Mouse (Mus musculus): ENCODE data around the gene Evx1. TPM values are rescaled to one million over a fixed set of nuclear protein-coding genes. Genes with fewer than 3 reads are reported as not detected.

Evx1 gene
- polyA plus RNA-seq, 1 experiment from 2014 or later = 0.12 TPM

GRCm38 (mm10) chr6:52281084-52281483, 32.2 kb upstream of the Evx1 start:
- H3K9ac ChIP-seq (replicated peaks; ENCODE audit: low read depth, low read length) = no peak overlapping the region
- ATAC-seq (ENCODE audit: insufficient number of reproducible peaks, insufficient read depth, low FRiP score, low read depth) = no peak
- H3K4me1 ChIP-seq (ENCODE audit: control insufficient read depth, insufficient read depth, low read length) = no peaks in the 10 kb centered on the region
- H3K4me3 ChIP-seq (ENCODE audit: low read depth, low read length) = no peak overlapping the region
- no peak overlapping the region for H3K27ac ChIP-seq (ENCODE audit: low read length)
- no peaks in the 10 kb centered on the region for H3K9me3 ChIP-seq (ENCODE audit: control insufficient read depth, low read depth, low read length)
- H3K36me3 ChIP-seq (ENCODE audit: control insufficient read depth, insufficient read depth, low read length) = no peaks in the 10 kb centered on the region
- no peak overlapping the region for H3K4me2 ChIP-seq (replicated peaks; ENCODE audit: low read depth, low read length)
- WGBS = 61% methylated on average over 12 of the region's 12 CpGs
- peaks cover 19% of the 10 kb centered on the region for H3K27me3 ChIP-seq (ENCODE audit: control insufficient read depth, insufficient read depth, low read length)

GRCm38 (mm10) chr6:52283896-52284295, 29.4 kb upstream of the Evx1 start:
- Histone ChIP-seq H3K4me1 (ENCODE audit: control insufficient read depth, insufficient read depth, low read length) (no peaks in the 10 kb centered on the region), H3K4me2 (replicated peaks; ENCODE audit: low read depth, low read length) (no peak overlapping the region), H3K4me3 (ENCODE audit: low read depth, low read length) (no peak overlapping the region), H3K9ac (replicated peaks; ENCODE audit: low read depth, low read length) (no peak overlapping the region), H3K27ac (ENCODE audit: low read length) (no peak overlapping the region), H3K27me3 (ENCODE audit: control insufficient read depth, insufficient read depth, low read length) (peaks cover 2% of the 10 kb centered on the region; the same call in 1 of the 2 replicates), H3K9me3 (ENCODE audit: control insufficient read depth, low read depth, low read length) (no peaks in the 10 kb centered on the region), H3K36me3 (ENCODE audit: control insufficient read depth, insufficient read depth, low read length) (no peaks in the 10 kb centered on the region)
- no peak for ATAC-seq (ENCODE audit: insufficient number of reproducible peaks, insufficient read depth, low FRiP score, low read depth)
- WGBS = 83% methylated on average over 5 of the region's 5 CpGs

GRCm38 (mm10) chr6:52290186-52290585, 23.1 kb upstream of the Evx1 start:
- Histone ChIP-seq H3K4me1 (ENCODE audit: control insufficient read depth, insufficient read depth, low read length) (peaks cover 7% of the 10 kb centered on the region; the same call in 1 of the 2 replicates), H3K27me3 (ENCODE audit: control insufficient read depth, insufficient read depth, low read length) (peaks cover 42% of the 10 kb centered on the region)
- 19% methylated on average over 12 of the region's 12 CpGs for WGBS

GRCm38 (mm10) chr6:52291021-52291860, 22.1 kb upstream of the Evx1 start:
- 2% methylated on average over 44 of the region's 45 CpGs for WGBS
- H3K27ac ChIP-seq (ENCODE audit: low read length) = no peak overlapping the region
- no peaks in the 10 kb centered on the region for H3K9me3 ChIP-seq (ENCODE audit: control insufficient read depth, low read depth, low read length)
- H3K4me3 ChIP-seq (ENCODE audit: low read depth, low read length) = peak overlapping the region; percentile 23; the same call in 1 of the 2 replicates
- peaks cover 42% of the 10 kb centered on the region for H3K27me3 ChIP-seq (ENCODE audit: control insufficient read depth, insufficient read depth, low read length)
- no peak for ATAC-seq (ENCODE audit: insufficient number of reproducible peaks, insufficient read depth, low FRiP score, low read depth)
- H3K4me1 ChIP-seq (ENCODE audit: control insufficient read depth, insufficient read depth, low read length) = peaks cover 7% of the 10 kb centered on the region; the same call in 1 of the 2 replicates
- peak overlapping the region; percentile 43 for H3K4me2 ChIP-seq (replicated peaks; ENCODE audit: low read depth, low read length)
- no peaks in the 10 kb centered on the region for H3K36me3 ChIP-seq (ENCODE audit: control insufficient read depth, insufficient read depth, low read length)
- no peak overlapping the region for H3K9ac ChIP-seq (replicated peaks; ENCODE audit: low read depth, low read length)

More at GRCm38 (mm10) chr6:52290186-52290585, 23.1 kb upstream of the Evx1 start:
- Histone ChIP-seq H3K9ac (replicated peaks; ENCODE audit: low read depth, low read length) (no peak overlapping the region), H3K36me3 (ENCODE audit: control insufficient read depth, insufficient read depth, low read length) (no peaks in the 10 kb centered on the region), H3K27ac (ENCODE audit: low read length) (no peak overlapping the region), H3K4me2 (replicated peaks; ENCODE audit: low read depth, low read length) (no peak overlapping the region), H3K9me3 (ENCODE audit: control insufficient read depth, low read depth, low read length) (no peaks in the 10 kb centered on the region), H3K4me3 (ENCODE audit: low read depth, low read length) (no peak overlapping the region)
- no peak for ATAC-seq (ENCODE audit: insufficient number of reproducible peaks, insufficient read depth, low FRiP score, low read depth)

- Histone ChIP-seq H3K27ac (ENCODE audit: low read length) (no peak overlapping the region), H3K4me3 (ENCODE audit: low read depth, low read length) (no peak overlapping the region), H3K9ac (replicated peaks; ENCODE audit: low read depth, low read length) (no peak overlapping the region), H3K9me3 (ENCODE audit: control insufficient read depth, low read depth, low read length) (no peaks in the 10 kb centered on the region), H3K4me2 (replicated peaks; ENCODE audit: low read depth, low read length) (no peak overlapping the region), H3K36me3 (ENCODE audit: control insufficient read depth, insufficient read depth, low read length) (no peaks in the 10 kb centered on the region), H3K27me3 (ENCODE audit: control insufficient read depth, insufficient read depth, low read length) (peaks cover 42% of the 10 kb centered on the region), H3K4me1 (ENCODE audit: control insufficient read depth, insufficient read depth, low read length) (peaks cover 7% of the 10 kb centered on the region; the same call in 1 of the 2 replicates)
- 60% methylated on average over 7 of the region's 7 CpGs for WGBS
- no peak for ATAC-seq (ENCODE audit: insufficient number of reproducible peaks, insufficient read depth, low FRiP score, low read depth)
These were observed 21.0 kb upstream of the Evx1 start for GRCm38 (mm10) chr6:52292328-52292727.

- no peak overlapping the region for H3K9ac ChIP-seq (replicated peaks; ENCODE audit: low read depth, low read length)
- no peaks in the 10 kb centered on the region for H3K9me3 ChIP-seq (ENCODE audit: control insufficient read depth, low read depth, low read length)
- H3K4me1 ChIP-seq (ENCODE audit: control insufficient read depth, insufficient read depth, low read length) = peaks cover 7% of the 10 kb centered on the region; the same call in 1 of the 2 replicates
- H3K36me3 ChIP-seq (ENCODE audit: control insufficient read depth, insufficient read depth, low read length) = no peaks in the 10 kb centered on the region
- H3K4me3 ChIP-seq (ENCODE audit: low read depth, low read length) = no peak overlapping the region
- 78% methylated on average over 6 of the region's 6 CpGs for WGBS
- ATAC-seq (ENCODE audit: insufficient number of reproducible peaks, insufficient read depth, low FRiP score, low read depth) = no peak
- peaks cover 36% of the 10 kb centered on the region for H3K27me3 ChIP-seq (ENCODE audit: control insufficient read depth, insufficient read depth, low read length)
- no peak overlapping the region for H3K27ac ChIP-seq (ENCODE audit: low read length)
- no peak overlapping the region for H3K4me2 ChIP-seq (replicated peaks; ENCODE audit: low read depth, low read length)
These were observed 18.7 kb upstream of the Evx1 start for GRCm38 (mm10) chr6:52294616-52295015.

- Histone ChIP-seq H3K4me2 (replicated peaks; ENCODE audit: low read depth, low read length) (no peak overlapping the region), H3K27me3 (ENCODE audit: control insufficient read depth, insufficient read depth, low read length) (peaks cover 6% of the 10 kb centered on the region)
- WGBS = 65% methylated on average over 4 of the region's 4 CpGs
These were observed 14.8 kb upstream of the Evx1 start for GRCm38 (mm10) chr6:52298511-52298910.

GRCm38 (mm10) chr6:52300806-52301205, 12.5 kb upstream of the Evx1 start:
- 85% methylated on average over 4 of the region's 4 CpGs for WGBS
- Histone ChIP-seq H3K27ac (ENCODE audit: low read length) (no peak overlapping the region), H3K27me3 (ENCODE audit: control insufficient read depth, insufficient read depth, low read length) (peaks cover 9% of the 10 kb centered on the region), H3K9me3 (ENCODE audit: control insufficient read depth, low read depth, low read length) (no peaks in the 10 kb centered on the region), H3K36me3 (ENCODE audit: control insufficient read depth, insufficient read depth, low read length) (no peaks in the 10 kb centered on the region), H3K9ac (replicated peaks; ENCODE audit: low read depth, low read length) (no peak overlapping the region), H3K4me2 (replicated peaks; ENCODE audit: low read depth, low read length) (no peak overlapping the region), H3K4me3 (ENCODE audit: low read depth, low read length) (no peak overlapping the region), H3K4me1 (ENCODE audit: control insufficient read depth, insufficient read depth, low read length) (no peaks in the 10 kb centered on the region)
- no peak for ATAC-seq (ENCODE audit: insufficient number of reproducible peaks, insufficient read depth, low FRiP score, low read depth)

More at GRCm38 (mm10) chr6:52298511-52298910, 14.8 kb upstream of the Evx1 start:
- H3K27ac ChIP-seq (ENCODE audit: low read length) = no peak overlapping the region
- H3K4me3 ChIP-seq (ENCODE audit: low read depth, low read length) = no peak overlapping the region
- H3K9me3 ChIP-seq (ENCODE audit: control insufficient read depth, low read depth, low read length) = no peaks in the 10 kb centered on the region
- ATAC-seq (ENCODE audit: insufficient number of reproducible peaks, insufficient read depth, low FRiP score, low read depth) = no peak
- H3K36me3 ChIP-seq (ENCODE audit: control insufficient read depth, insufficient read depth, low read length) = no peaks in the 10 kb centered on the region
- H3K4me1 ChIP-seq (ENCODE audit: control insufficient read depth, insufficient read depth, low read length) = no peaks in the 10 kb centered on the region
- no peak overlapping the region for H3K9ac ChIP-seq (replicated peaks; ENCODE audit: low read depth, low read length)
